Mouse (Mus musculus) lung, postnatal 4 days (tissue): ENCODE measurements around the gene Ccdc187.

ENCODE experiments used
- DNase-seq, 2 experiments: peaks; one replicate each; pipeline ENCODE4 v3.0.0; 2021

The Ccdc187 gene

GRCm38 (mm10) chr2:26279712-26280111 lies 14.6 kb downstream of the Ccdc187 start:
- DNase-seq, result no peak

GRCm38 (mm10) chr2:26273611-26274010 lies 20.7 kb downstream of the Ccdc187 start:
- DNase-seq, result peak; percentile 45 to 62

GRCm38 (mm10) chr2:26268216-26268615 lies 26.1 kb downstream of the Ccdc187 start:
- DNase-seq, result no peak

GRCm38 (mm10) chr2:26266066-26266742 lies 28.2 kb downstream of the Ccdc187 start:
- no peak for DNase-seq

- DNase-seq, result peak; percentile 35 to 47
Observed at GRCm38 (mm10) chr2:26265095-26265494, 29.3 kb downstream of the Ccdc187 start.

- no peak for DNase-seq
Observed at GRCm38 (mm10) chr2:26264646-26265045, 29.7 kb downstream of the Ccdc187 start.

- no peak for DNase-seq
Observed at GRCm38 (mm10) chr2:26257315-26258096, 36.9 kb downstream of the Ccdc187 start.

GRCm38 (mm10) chr2:26254816-26255215 lies 39.5 kb downstream of the Ccdc187 start:
- DNase-seq, result no peak

GRCm38 (mm10) chr2:26252514-26253206 lies 41.7 kb downstream of the Ccdc187 start:
- DNase-seq, result no peak

GRCm38 (mm10) chr2:26247531-26247930 lies 46.8 kb downstream of the Ccdc187 start:
- DNase-seq, result peak in 1 of 2 experiments; percentile 37

GRCm38 (mm10) chr2:26240841-26241240 lies 53.5 kb downstream of the Ccdc187 start:
- DNase-seq, result peak; percentile 31 to 73

- DNase-seq, result peak; percentile 52 to 81
Observed at GRCm38 (mm10) chr2:26240330-26240729, 54.0 kb downstream of the Ccdc187 start.

- peak; percentile 95 to 96 for DNase-seq
Observed at GRCm38 (mm10) chr2:26237290-26237782, 57.0 kb downstream of the Ccdc187 start, which contains the start of gene Qsox2. TSS of gene Qsox2 (minus strand) at chr2:26237525.

- no peak for DNase-seq
Observed at GRCm38 (mm10) chr2:26236681-26237289, 57.6 kb downstream of the Ccdc187 start.

GRCm38 (mm10) chr2:26234771-26235170 lies 59.6 kb downstream of the Ccdc187 start:
- no peak for DNase-seq

- DNase-seq, result no peak
Observed at GRCm38 (mm10) chr2:26234253-26234652, 60.1 kb downstream of the Ccdc187 start.

GRCm38 (mm10) chr2:26231366-26231765 lies 63.0 kb downstream of the Ccdc187 start:
- DNase-seq, result no peak

- DNase-seq, result no peak
Observed at GRCm38 (mm10) chr2:26230253-26230652, 64.1 kb downstream of the Ccdc187 start.

GRCm38 (mm10) chr2:26227788-26228187 lies 66.6 kb downstream of the Ccdc187 start:
- peak in 1 of 2 experiments; percentile 55 for DNase-seq

- DNase-seq, result no peak
Observed at GRCm38 (mm10) chr2:26225242-26225641, 69.1 kb downstream of the Ccdc187 start.

GRCm38 (mm10) chr2:26223961-26224360 lies 70.4 kb downstream of the Ccdc187 start:
- DNase-seq, result no peak

GRCm38 (mm10) chr2:26214526-26214925 lies 79.8 kb downstream of the Ccdc187 start:
- no peak for DNase-seq

- DNase-seq, result no peak
Observed at GRCm38 (mm10) chr2:26209566-26209965, 84.8 kb downstream of the Ccdc187 start.
